Mouse (Mus musculus): ENCODE measurements around the gene Rmnd5a.

Rmnd5a gene

DNA sequence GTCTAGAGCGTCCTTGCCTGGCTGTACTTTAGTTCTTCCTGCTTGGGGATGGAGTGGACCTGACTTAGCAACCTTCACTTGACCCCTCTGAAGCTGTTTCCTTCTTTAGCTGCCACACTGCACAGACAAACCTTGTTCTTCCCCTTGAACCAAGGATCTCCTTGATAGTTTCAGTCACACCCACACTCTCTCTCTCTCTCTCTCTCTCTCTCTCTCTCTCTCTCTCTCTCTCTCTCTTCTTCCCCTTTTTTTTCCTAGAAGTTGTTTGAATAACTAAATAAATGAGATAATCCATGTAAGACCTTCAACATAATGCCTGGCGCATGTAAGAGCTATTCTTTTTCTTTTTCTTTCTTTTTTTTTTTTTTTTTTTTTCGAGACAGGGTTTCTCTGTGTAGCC lies 1.7 kb upstream of the Rmnd5a start:
- DNase-seq (ENCODE audit: inconsistent age in 2 of 2, low spot score in 1 of 2): no peak

DNA sequence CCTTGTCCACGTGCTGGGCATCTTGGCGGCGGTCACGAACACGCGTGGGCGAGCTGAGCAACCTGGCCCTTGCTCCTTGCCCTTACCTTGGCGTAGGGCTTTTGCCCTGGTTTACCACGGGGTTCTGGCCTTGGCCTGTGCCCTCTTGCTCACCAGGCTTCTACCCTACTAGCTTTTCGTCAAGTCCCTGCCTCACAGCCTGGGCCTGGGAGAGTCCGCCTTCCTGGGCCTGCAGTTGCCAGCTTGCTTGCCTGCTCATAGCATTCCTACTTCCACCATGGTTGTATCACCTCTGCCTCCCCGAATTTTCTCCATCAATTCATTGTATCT lies 779 bp upstream of the Rmnd5a start:
- DNase-seq (ENCODE audit: inconsistent age in 2 of 2, low spot score in 1 of 2): no peak

DNA sequence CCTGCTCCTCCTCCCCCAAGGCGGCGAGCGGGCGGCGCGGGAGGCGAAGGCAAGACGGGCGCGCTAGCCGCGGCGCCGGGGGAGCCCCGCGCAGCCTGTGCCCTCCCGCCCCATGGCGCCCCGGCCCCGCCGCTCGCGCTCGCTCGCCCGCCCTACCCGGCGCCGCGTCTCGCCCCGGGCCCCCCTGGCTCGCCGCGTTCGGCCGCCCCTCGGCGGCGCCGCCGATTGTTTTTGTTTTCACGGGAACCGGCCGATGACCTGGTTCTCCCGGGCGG lies 283 bp downstream of the Rmnd5a start:
- DNase-seq (ENCODE audit: inconsistent age in 2 of 2, low spot score in 1 of 2): no peak

- peak; percentile 75 to 92 for DNase-seq (ENCODE audit: inconsistent age in 2 of 2, low spot score in 1 of 2)
Measured at GRCm38 (mm10) chr6:71439506-71440216, 776 bp downstream of the Rmnd5a start.

DNA sequence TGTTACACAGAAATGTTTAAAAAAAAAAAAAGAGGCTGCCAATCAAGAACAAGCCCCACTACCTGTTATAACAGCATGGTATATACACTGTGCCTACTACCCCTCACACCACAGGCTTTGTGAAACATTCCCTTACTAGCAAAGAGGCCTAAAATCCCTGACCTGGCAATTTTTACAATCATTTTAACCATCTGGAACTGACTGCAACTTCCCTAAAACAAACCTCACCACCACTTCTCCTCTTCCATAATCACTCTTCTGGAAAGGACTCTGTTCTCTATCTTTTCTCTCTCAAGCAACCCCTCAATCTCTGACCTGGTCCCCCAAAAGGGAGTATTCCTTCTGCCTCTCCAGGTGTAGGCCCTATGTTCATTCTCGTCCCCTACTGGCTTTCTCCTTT lies 2.4 kb downstream of the Rmnd5a start:
- DNase-seq (ENCODE audit: inconsistent age in 2 of 2, low spot score in 1 of 2): peak in 1 of 2 experiments; percentile 35

DNA sequence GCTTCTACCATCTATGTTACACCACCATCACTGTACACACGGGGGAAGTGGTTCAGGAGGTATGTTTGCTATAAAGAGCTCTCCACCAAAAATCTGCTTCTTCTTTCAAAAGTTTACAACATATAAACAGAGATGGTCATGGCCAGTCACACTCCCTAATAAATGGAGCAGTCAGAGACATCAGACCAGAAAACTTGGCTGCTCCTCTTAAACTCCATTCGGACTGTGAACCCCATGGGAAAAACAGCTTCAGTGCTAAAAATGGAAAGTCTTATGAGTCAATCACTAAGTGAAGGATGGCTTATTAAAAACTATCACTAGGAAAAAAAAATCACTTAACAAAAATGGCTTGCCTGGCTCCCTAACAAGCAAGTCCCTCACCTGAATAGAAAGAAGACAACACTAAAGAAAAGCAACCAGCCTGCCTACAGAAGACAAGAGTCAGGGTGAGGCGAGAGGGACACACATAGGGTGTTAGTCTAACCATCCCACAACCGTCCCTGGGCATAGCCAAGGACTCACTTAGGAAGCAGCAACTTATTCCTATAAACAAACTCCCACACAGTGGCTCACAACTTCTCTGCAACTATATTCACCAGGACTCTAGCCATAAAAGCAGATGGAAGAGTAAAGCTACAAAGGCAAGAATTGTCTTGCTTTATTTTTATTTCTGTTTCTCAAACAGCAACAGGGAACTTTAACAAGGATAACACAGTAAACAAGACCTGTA lies 12.3 kb downstream of the Rmnd5a start:
- no peak for DNase-seq (ENCODE audit: inconsistent age in 2 of 2, low spot score in 1 of 2)

GRCm38 (mm10) chr6:71425681-71426080 lies 14.8 kb downstream of the Rmnd5a start:
- DNase-seq (ENCODE audit: inconsistent age in 2 of 2, low spot score in 1 of 2): no peak

- DNase-seq (ENCODE audit: inconsistent age in 2 of 2, low spot score in 1 of 2): peak in 1 of 2 experiments; percentile 57
Measured at GRCm38 (mm10) chr6:71423116-71423515, 17.3 kb downstream of the Rmnd5a start.

- DNase-seq (ENCODE audit: inconsistent age in 2 of 2, low spot score in 1 of 2): no peak
Measured at GRCm38 (mm10) chr6:71422162-71422561, 18.3 kb downstream of the Rmnd5a start.

DNA sequence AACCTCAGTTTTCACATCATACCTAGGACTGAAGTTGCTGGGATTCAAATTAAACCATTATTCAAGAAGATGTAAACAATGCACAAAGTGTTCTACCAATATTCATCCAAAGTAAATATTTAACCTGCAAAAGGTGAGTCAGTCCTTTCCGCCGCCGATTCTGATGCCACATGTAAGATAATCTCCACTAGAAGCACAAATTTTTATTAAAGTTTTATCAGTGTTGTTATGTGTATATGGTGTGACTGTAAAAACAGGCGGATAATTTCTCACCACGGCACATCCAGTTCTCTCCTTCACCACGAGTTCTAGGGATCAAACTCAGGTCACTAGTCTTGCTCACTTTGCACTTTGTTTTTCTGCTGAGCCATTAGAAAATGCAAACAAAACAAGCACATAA lies 19.6 kb downstream of the Rmnd5a start:
- no peak for DNase-seq (ENCODE audit: inconsistent age in 2 of 2, low spot score in 1 of 2)

GRCm38 (mm10) chr6:71418874-71419273 lies 21.6 kb downstream of the Rmnd5a start:
- peak in 1 of 2 experiments; percentile 62 for DNase-seq (ENCODE audit: inconsistent age in 2 of 2, low spot score in 1 of 2)

DNA sequence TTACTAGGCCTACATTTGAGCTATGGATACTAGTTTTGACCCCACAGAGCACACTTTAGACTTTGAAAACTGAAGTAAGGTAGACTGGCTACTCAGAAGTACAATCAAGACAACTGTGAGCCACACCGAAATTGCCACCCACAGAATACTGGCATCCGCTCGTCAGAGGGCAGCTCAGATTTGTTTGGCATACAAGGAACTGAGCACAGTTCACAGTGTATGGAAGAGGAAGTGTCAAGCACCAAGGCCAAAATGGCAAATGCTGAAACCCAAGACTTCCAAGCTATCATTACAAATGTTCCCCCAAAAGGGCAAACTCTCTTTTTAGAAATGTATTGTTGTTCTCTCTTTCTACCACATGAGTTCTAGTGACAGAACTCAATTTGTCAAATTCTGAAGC lies 25.0 kb downstream of the Rmnd5a start:
- DNase-seq (ENCODE audit: inconsistent age in 2 of 2, low spot score in 1 of 2): no peak

GRCm38 (mm10) chr6:71414624-71415023 lies 25.8 kb downstream of the Rmnd5a start:
- DNase-seq (ENCODE audit: inconsistent age in 2 of 2, low spot score in 1 of 2): peak in 1 of 2 experiments; percentile 34

DNA sequence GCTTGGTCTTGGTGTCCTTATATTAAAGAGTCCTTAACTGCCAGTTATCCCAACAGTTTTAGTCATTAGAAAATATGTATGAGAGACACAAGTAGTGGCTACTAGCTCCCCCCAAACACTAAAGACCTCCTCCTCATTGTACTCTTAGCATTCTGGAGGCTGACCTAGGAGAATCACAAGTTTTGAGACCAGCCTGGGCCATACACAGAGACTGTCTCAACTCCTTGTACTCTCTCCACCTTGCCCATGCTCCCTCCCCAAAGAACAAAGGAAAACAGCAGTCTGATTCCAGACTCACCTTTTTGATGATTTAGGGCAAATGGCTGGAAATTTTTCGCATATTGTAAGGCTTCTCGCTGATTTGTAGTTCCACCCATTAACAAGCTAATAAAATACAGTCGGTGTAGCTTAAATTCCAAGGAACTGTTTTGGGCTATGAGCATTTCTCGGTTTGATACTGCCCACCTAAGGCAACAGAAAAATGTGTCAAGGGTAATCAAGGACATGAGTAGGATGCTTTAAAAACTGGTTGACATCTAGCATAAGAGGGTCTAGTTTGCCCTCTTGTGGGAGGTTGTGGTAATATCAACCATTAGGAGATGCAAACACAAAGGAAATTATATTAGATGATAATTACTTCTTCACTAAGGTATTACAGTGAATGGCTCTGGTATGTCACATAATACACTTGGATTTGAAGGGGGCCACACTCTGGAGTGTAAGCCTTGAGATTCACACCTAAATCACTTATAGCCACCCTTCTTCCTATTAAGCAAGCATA lies 41.4 kb downstream of the Rmnd5a start:
- peak in 1 of 2 experiments; percentile 70 for DNase-seq (ENCODE audit: inconsistent age in 2 of 2, low spot score in 1 of 2)

GRCm38 (mm10) chr6:71396761-71397160 lies 43.7 kb downstream of the Rmnd5a start:
- no peak for DNase-seq (ENCODE audit: inconsistent age in 2 of 2, low spot score in 1 of 2)

GRCm38 (mm10) chr6:71396016-71396415 lies 44.4 kb downstream of the Rmnd5a start:
- DNase-seq (ENCODE audit: inconsistent age in 2 of 2, low spot score in 1 of 2): no peak

- DNase-seq (ENCODE audit: inconsistent age in 2 of 2, low spot score in 1 of 2): peak in 1 of 2 experiments; percentile 36
Measured at GRCm38 (mm10) chr6:71390496-71390895, 49.9 kb downstream of the Rmnd5a start.

DNA sequence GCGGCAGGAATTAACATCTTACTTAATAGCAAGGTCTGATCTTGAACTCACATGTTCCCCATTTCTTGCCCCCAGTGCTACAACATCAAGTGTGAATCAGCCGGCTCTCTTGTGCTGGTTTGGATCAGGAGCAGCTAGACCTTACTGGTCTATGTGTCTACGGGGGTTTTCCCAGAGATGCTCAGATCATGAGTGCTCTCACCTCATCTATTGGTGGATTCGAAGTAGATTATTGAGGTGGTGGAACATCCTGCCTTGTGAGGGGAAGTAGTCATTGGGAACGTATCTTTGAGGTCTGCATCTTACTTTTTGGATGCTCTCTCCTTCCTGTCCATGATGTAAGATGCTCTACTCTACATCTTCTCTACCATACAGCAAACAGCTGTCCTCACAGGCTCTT lies 58.8 kb downstream of the Rmnd5a start:
- DNase-seq (ENCODE audit: inconsistent age in 2 of 2, low spot score in 1 of 2): no peak

- no peak for DNase-seq (ENCODE audit: inconsistent age in 2 of 2, low spot score in 1 of 2)
Measured at GRCm38 (mm10) chr6:71376711-71377110, 63.7 kb downstream of the Rmnd5a start.

DNA sequence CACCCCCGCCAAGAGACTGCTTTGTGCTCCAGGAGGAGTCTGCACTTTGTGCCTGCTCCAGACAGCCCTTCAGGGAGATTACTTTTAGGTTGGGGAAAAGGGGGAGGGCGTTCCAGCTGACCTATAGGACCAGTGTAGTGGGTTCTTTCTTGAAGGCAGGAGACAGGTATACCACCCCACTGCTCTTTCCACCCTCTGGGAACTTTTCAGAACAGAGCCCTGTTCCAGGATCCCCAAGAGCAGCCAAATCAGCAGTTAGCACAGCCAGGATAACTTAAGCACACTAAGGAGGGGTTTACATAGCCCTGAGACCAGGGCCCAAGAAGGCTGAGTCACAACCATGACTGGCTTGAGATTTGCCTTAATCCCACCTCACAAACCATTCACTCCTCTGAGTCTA lies 65.5 kb downstream of the Rmnd5a start:
- DNase-seq (ENCODE audit: inconsistent age in 2 of 2, low spot score in 1 of 2): no peak

DNA sequence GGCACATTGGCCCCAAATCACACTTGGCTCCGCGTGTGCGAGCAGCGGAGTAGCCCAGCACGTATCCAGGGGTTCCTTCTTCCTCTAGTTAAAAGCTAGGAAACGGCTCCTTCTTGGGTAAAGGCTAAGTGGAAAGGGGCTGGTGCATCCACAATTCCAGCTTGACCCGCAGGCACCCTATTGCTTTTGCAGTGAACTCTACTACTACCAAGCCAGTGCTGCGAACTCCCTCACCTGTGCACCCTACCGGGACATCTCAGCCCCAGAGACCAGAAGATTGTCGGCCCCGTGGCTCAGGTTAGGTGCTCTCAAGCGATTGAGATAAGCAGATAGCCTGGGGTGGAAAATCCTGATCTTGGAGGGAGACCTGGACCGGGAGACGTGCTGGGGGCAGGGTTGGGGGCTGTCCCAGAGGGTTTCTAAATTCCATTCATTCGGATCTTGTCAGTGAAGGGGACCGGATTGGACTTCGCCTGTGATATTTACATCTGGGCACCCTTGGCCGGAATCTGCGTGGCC lies 66.1 kb downstream of the Rmnd5a start:
- DNase-seq (ENCODE audit: inconsistent age in 2 of 2, low spot score in 1 of 2): no peak

DNA sequence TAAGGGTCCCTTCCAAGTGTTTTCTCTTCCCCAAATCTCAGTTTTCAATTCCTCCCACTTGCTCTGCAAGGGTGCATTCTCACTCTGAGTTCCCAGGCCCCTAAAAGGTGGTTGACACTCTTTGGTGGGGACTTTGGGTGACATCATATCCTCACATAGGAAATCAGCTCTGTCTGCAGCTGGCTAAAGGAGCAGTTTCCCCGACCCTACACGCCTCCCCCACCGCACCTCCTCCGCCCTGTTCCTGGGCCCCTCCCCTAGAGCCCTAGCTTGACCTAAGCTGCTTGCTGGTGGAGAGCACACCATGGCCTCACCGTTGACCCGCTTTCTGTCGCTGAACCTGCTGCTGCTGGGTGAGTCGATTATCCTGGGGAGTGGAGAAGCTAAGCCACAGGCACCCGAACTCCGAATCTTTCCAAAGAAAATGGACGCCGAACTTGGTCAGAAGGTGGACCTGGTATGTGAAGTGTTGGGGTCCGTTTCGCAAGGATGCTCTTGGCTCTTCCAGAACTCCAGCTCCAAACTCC lies 67.1 kb downstream of the Rmnd5a start, which contains the start of gene Cd8a:
Gene Cd8a, plus strand, starts transcription at position 179 of the 527 bp plus-strand sequence.
- no peak for DNase-seq (ENCODE audit: inconsistent age in 2 of 2, low spot score in 1 of 2)

Data from adrenal gland, adult (tissue).